Mouse (Mus musculus) right cerebral cortex, postnatal 36 days (tissue): Measurements from ENCODE around the gene Pde11a.

Experiments
- DNase-seq, 2 experiments: peaks; one replicate each; pipeline ENCODE4 v3.0.0; 2022; ENCODE audit warnings: low spot score in 2 of 2, mixed read lengths in 1 of 2

Pde11a gene

GRCm38 (mm10) chr2:76185126-76185525 is 153.4 kb downstream of the Pde11a start:
- no peak for DNase-seq

DNA sequence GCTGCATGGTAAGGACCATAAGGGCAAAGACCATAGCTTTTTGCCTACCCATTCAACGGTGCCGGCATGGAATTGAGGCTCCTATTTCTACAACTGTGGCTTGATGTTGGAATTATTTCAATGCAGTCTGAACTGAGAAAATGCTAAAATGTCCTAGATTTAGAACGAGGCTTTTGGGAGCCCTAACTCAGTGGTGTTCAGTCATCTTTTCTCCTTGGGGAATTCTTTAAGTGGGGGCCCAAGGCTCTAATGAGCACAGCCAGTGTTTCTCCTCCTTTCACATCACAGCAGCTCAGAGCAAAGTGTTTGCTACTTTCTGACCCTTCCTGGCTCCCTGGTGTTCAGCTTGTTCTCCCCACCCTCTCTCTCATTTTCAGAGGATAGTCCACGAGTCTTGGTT is 175.8 kb downstream of the Pde11a start:
- DNase-seq, result no peak

DNA sequence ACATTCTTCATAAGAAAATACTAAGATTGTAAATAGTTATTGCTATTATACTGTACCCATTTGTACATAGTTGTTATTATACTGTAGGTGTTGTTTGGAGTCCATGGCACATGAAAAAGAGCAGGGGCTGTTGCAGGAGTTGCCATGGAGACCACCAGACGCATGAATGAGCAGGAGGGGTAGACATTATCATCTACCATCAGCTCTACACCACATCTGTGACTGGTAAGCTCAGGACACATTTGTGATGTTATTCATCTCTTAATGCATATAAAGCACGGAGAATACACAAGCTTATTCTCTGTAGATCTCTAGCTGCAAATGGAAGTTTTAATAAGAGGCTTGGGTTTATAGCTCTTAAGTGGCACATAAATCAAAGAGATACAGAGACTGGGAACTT is 179.6 kb downstream of the Pde11a start:
- DNase-seq, result no peak

- no peak for DNase-seq
Measured at GRCm38 (mm10) chr2:76141136-76141535, 197.4 kb downstream of the Pde11a start.

DNA sequence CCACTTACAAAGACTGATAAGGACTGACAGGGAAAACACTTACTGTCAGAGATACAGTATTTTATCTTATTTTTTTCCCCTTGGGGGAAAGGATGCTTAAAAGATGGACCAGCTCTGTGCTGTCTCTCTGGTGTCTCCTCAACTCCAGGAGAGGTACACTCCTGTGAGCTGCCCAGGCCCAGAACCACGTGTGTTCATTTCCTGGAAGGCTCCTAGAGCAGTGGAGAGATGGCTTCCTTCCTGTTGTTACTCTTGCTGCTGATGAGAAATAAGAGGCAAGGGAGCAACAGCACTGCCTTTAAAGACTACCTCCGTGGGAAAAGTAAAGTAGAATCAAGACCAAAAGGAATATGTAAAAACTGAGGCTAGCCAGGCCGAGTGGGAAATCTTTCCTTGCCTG is 205.6 kb downstream of the Pde11a start:
- no peak for DNase-seq

DNA sequence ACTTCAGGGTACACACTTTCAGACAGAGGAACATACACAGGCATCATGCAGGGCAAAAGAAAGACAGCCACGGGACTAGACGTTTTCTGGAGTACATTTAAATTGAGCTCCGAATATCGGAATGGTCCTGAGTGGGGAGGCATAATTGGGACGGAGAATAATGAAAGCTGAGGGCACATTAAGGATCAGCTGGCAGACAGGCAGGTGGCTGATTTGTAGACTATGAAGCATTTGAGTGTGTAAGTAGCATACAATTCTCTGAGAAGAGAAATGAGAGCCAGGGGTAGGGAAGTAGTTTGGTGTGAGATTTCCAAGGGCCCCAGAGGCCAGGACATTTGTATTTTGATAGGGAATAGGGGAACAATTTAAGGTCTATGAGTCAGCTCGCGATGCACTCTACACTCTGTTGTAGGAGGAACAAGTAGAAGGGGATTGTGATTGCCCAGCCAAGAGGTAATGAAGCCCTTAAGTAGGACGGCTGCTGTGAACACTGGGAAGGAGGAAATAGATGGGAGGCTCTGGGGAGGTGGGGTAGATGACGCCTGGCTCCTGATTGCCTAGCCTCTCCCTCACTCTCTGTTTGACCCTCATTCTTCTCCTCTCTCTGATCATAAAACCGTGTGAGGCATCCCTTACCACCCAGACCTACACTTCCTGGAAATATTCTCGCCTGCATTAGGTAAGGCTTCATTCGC is 208.5 kb downstream of the Pde11a start:
- no peak for DNase-seq

DNA sequence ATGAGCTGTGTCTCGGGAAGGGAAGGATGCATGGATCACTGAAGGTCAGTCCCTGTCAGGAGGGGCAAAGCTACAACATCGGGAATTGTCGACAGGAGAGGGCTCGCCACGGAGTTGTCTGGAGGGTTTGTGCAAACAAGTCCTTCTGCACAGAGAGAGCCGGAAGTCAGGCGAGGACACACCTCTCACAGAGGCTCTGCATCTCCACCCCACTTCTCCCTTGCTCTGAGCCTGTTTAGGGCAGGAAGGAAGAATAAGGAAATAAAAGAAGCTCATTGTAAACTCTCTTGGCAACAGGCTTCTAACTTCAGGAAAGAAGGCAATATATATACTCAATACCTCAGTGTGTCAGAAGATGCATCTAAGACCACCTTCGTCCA is 209.5 kb downstream of the Pde11a start:
- no peak for DNase-seq

GRCm38 (mm10) chr2:76128105-76129057 is 210.2 kb downstream of the Pde11a start:
- DNase-seq, result no peak

DNA sequence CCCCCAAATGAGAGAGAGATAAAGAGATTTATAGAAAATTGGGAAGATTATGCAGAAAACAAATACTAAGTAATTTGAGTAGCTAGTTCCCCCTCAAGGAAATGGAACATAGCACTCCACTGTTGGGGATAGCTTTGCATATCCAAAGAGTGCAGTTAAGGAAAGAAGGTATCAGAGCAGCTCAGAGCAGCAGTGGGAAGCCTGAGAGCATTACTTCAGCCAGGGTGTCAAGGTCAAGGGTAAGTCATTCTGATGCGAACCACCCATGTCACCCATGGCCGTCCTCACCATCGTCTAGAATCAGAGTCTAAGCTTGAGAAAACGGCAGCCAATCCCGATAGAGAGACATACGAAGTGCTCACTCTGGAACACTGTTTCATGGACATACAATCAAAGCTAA is 211.9 kb downstream of the Pde11a start:
- DNase-seq, result no peak

DNA sequence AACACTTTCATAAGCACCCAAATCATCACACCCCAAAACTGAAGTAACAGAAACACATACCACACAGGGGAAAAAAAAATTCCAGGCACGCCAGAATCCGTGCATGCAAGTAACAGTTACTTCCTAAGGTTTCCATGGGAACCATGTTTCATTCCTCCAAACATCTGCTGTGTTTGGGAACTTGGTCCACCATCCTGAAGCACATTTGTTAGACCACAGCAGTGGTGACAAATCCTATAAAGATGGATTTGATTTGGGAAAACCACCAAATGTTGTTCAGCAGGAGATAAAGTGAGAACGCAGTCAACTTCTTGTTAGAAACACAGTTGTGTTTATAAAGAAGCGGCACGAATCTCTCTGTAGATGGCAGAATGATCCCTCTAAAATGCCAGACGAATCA is 213.8 kb downstream of the Pde11a start:
- DNase-seq, result peak; percentile 18 to 23

DNA sequence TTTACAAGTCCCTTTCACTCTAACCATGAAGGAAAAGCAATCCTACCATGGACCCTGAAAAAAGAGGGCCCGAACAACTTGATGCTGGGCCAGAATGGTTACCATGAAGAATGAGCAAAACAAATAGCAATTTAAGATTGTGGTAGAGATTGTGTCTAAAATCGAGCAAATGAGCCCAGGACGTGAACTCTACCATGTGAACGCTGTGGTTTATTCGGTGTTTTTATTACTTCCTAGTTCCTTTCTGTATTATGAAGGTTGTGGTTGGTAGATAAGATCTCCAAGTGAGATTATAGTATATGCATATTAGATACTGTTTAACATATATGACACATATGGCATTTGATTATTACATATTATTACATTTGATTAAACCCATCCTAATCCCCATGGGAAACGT is 216.4 kb downstream of the Pde11a start:
- DNase-seq, result no peak

- no peak for DNase-seq
Measured at GRCm38 (mm10) chr2:76119848-76120247, 218.7 kb downstream of the Pde11a start.

DNA sequence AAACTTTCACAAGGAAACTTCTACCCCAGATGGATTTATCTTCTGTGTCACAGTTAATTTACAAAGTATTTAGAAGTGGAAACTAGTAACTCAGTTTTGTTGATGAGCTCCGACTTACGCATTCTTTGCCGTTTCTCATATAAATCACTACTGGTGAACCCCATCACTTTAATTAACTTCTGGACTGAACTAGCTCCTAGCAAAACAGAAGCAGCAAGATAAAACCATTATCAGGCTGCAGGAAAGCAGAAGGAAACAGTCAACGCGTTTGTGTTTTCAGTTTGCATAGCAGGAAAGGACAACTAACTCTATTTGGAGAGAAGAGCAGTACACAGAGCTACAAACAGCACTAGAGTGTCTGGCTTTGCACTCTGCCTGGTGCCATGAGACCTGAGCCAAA is 220.1 kb downstream of the Pde11a start:
- no peak for DNase-seq

- no peak for DNase-seq
Measured at GRCm38 (mm10) chr2:76117219-76117618, 221.4 kb downstream of the Pde11a start.

- DNase-seq, result no peak
Measured at GRCm38 (mm10) chr2:76115696-76116095, 222.9 kb downstream of the Pde11a start.

GRCm38 (mm10) chr2:76114734-76115133 is 223.8 kb downstream of the Pde11a start:
- no peak for DNase-seq

- DNase-seq, result no peak
Measured at GRCm38 (mm10) chr2:76109653-76110052, 228.9 kb downstream of the Pde11a start.

GRCm38 (mm10) chr2:76101889-76102602 is 236.5 kb downstream of the Pde11a start:
- DNase-seq, result no peak

- no peak for DNase-seq
Measured at GRCm38 (mm10) chr2:76100597-76100996, 238.0 kb downstream of the Pde11a start.

DNA sequence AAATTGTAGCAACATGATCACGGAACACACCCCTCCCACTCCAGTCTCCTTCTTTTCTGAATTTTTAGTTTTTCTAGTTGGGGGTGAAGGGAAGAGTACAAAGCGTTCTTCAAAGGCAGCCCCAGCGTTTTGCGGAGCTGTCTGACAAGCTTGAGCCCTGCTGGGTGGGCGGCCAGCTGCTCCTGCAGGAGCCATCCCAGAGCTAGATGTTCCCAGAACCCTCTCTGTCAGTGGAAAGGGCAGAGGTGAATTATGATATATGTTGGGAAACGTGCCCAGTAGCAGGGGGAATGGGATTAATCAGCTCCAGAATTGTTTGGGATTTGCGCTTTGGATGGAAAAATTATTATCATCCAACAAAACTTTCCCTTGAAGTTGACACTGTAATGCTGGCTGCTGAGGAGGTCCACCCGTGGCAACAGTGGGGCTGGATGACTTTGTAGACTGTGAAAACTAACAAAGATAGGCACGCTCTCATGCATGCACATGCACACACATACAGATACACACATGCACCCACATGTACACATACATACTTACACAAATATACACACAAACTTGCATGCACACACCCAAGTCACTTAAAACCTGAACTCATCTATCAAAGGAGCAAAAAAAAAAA is 238.7 kb downstream of the Pde11a start:
- no peak for DNase-seq

- no peak for DNase-seq
Measured at GRCm38 (mm10) chr2:76098381-76098780, 240.2 kb downstream of the Pde11a start.

DNA sequence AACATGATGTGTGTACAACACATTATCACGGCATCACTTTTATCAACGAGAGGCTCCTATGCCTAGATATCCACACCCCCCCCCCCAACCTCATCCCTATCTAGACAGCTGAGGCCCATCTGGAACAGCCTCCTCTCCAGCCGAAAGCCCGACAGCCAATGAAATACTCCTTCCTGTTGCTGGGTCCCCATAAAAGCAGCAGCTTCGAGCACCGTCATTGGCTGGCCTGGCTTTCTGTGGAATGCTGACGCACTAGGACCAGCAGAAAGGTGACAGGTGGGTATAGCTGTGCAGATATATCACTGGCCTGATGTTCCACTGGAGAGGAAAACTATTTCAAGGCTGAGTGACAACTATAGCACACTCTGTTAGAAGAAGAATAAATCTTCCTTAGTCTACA is 240.7 kb downstream of the Pde11a start:
- no peak for DNase-seq
